Mouse (Mus musculus) liver, embryonic 14.5 days (tissue): ENCODE data around the gene Fubp3.

ENCODE experiments used
- CTCF ChIP-seq: IDR thresholded peaks from 2 replicates; pipeline ENCODE4 v1.5.1; 2016; ENCODE audit warnings: antibody characterized with exemption, low read depth, control low read depth
- EP300 ChIP-seq: IDR thresholded peaks from 2 replicates; pipeline ENCODE4 v1.6.1; 2016; ENCODE audit warnings: antibody characterized with exemption, low read depth

GRCm38 (mm10) chr2:31641508-31641830 is 69.0 kb downstream of the Fubp3 start:
- TF ChIP-seq EP300 (no peak), CTCF (no peak)
